Mouse (Mus musculus) ES-Bruce4 (cell line): ENCODE results near the gene Ubash3a.

Experiments
- CTCF ChIP-seq: IDR thresholded peaks from one replicate; pipeline ENCODE4 v1.8.1; 2011; ENCODE audit warnings: low read depth, low read length
- EP300 ChIP-seq: IDR thresholded peaks from 2 replicates; pipeline ENCODE4 v1.6.1; 2011; ENCODE audit warnings: low read depth, low read length; ENCODE audit not compliant: insufficient read depth
- POLR2A ChIP-seq: IDR thresholded peaks from one replicate; pipeline ENCODE4 v1.8.1; 2011; ENCODE audit warnings: low read length; ENCODE audit not compliant: insufficient read depth

DNA sequence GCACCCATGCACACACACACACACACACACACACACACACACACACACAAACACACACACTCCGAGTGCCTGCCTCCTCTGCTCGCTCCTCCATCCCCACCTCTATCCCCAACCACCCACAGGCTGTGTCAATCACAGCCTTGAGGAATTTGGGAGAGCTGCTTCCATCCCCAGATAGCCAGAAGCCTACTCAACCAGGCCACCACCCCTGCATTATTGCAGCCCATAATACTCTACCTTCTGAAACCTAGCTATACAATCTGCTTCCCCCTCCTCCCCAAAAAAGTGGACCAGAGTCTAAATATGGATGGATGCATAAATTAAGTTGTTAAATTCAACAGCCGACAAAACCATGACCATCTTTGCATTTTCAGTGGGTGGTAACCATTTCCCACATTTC is 18.7 kb downstream of the Ubash3a start:
- TF ChIP-seq POLR2A (no peak), CTCF (no peak), EP300 (no peak)
